Mouse (Mus musculus): ENCODE measurements around the gene L3mbtl4.

The L3mbtl4 gene

GRCm38 (mm10) chr17:68273527-68273926 is at the start of gene L3mbtl4:
TSS of gene L3mbtl4 (plus strand) at chr17:68273797.
- DNase-seq (ENCODE audit: low spot score), result no peak

GRCm38 (mm10) chr17:68230484-68230883 is 43.1 kb upstream of the L3mbtl4 start:
- no peak for DNase-seq (ENCODE audit: low spot score)

GRCm38 (mm10) chr17:68235380-68235779 is 38.2 kb upstream of the L3mbtl4 start:
- DNase-seq (ENCODE audit: low spot score), result no peak

GRCm38 (mm10) chr17:68236992-68237391 is 36.6 kb upstream of the L3mbtl4 start:
- DNase-seq (ENCODE audit: low spot score), result no peak

GRCm38 (mm10) chr17:68240171-68240570 is 33.4 kb upstream of the L3mbtl4 start:
- DNase-seq (ENCODE audit: low spot score), result no peak

- DNase-seq (ENCODE audit: low spot score), result no peak
Measured at GRCm38 (mm10) chr17:68264835-68265557, 8.6 kb upstream of the L3mbtl4 start.

GRCm38 (mm10) chr17:68273954-68274353 is 357 bp downstream of the L3mbtl4 start:
- no peak for DNase-seq (ENCODE audit: low spot score)

GRCm38 (mm10) chr17:68275138-68275537 is 1.5 kb downstream of the L3mbtl4 start:
- no peak for DNase-seq (ENCODE audit: low spot score)

- no peak for DNase-seq (ENCODE audit: low spot score)
Measured at GRCm38 (mm10) chr17:68280915-68281314, 7.3 kb downstream of the L3mbtl4 start.

GRCm38 (mm10) chr17:68285119-68285782 is 11.7 kb downstream of the L3mbtl4 start:
- no peak for DNase-seq (ENCODE audit: low spot score)

- DNase-seq (ENCODE audit: low spot score), result no peak
Measured at GRCm38 (mm10) chr17:68288094-68288493, 14.5 kb downstream of the L3mbtl4 start.

- no peak for DNase-seq (ENCODE audit: low spot score)
Measured at GRCm38 (mm10) chr17:68288699-68289098, 15.1 kb downstream of the L3mbtl4 start.

- no peak for DNase-seq (ENCODE audit: low spot score)
Measured at GRCm38 (mm10) chr17:68291713-68292364, 18.2 kb downstream of the L3mbtl4 start.

- no peak for DNase-seq (ENCODE audit: low spot score)
Measured at GRCm38 (mm10) chr17:68308381-68308780, 34.8 kb downstream of the L3mbtl4 start.

- DNase-seq (ENCODE audit: low spot score), result no peak
Measured at GRCm38 (mm10) chr17:68312286-68312927, 38.8 kb downstream of the L3mbtl4 start.

GRCm38 (mm10) chr17:68320940-68321339 is 47.3 kb downstream of the L3mbtl4 start:
- DNase-seq (ENCODE audit: low spot score), result no peak

GRCm38 (mm10) chr17:68322607-68323006 is 49.0 kb downstream of the L3mbtl4 start:
- DNase-seq (ENCODE audit: low spot score), result no peak

- no peak for DNase-seq (ENCODE audit: low spot score)
Measured at GRCm38 (mm10) chr17:68332225-68332624, 58.6 kb downstream of the L3mbtl4 start.

GRCm38 (mm10) chr17:68333382-68333781 is 59.8 kb downstream of the L3mbtl4 start:
- DNase-seq (ENCODE audit: low spot score), result no peak

GRCm38 (mm10) chr17:68338917-68339553 is 65.4 kb downstream of the L3mbtl4 start:
- no peak for DNase-seq (ENCODE audit: low spot score)

GRCm38 (mm10) chr17:68357687-68358086 is 84.1 kb downstream of the L3mbtl4 start:
- no peak for DNase-seq (ENCODE audit: low spot score)

- no peak for DNase-seq (ENCODE audit: low spot score)
Measured at GRCm38 (mm10) chr17:68371101-68371500, 97.5 kb downstream of the L3mbtl4 start.

All from ovary, postnatal 14 days (tissue).